Mouse (Mus musculus) liver, embryonic 12.5 days (tissue): Measurements from ENCODE around the gene Yrdc. TPM values are rescaled to one million over a fixed set of nuclear protein-coding genes. Genes with fewer than 3 reads are reported as not detected.

Source experiments
- ATAC-seq: fragments of 200-750 bp; cut with Nextera tagmentation; 2 replicates; pipeline ENCODE4 v1.8.0; 2017; ENCODE audit warnings: moderate number of reproducible peaks, mild to moderate bottlenecking, moderate library complexity
- H3K27ac ChIP-seq: fragments of 300-500 bp; sonication (generic); 2 replicates; pipeline ENCODE4 v1.5.1; 2016; ENCODE audit warnings: mild to moderate bottlenecking
- H3K27me3 ChIP-seq: fragments of 300-500 bp; sonication (generic); replicated peaks from 2 replicates; pipeline ENCODE4 v1.6.1; 2016; ENCODE audit warnings: mild to moderate bottlenecking, moderate library complexity
- H3K36me3 ChIP-seq: fragments of 300-500 bp; sonication (generic); 2 replicates; pipeline ENCODE4 v1.6.1; 2016; ENCODE audit warnings: mild to moderate bottlenecking, moderate library complexity
- H3K4me1 ChIP-seq: fragments of 300-500 bp; sonication (generic); 2 replicates; pipeline ENCODE4 v1.6.1; 2016
- H3K4me2 ChIP-seq: fragments of 300-500 bp; sonication (generic); 2 replicates; pipeline ENCODE4 v1.6.1; 2016; ENCODE audit warnings: mild to moderate bottlenecking, moderate library complexity
- H3K4me3 ChIP-seq: fragments of 300-500 bp; sonication (generic); 2 replicates; pipeline ENCODE4 v1.5.1; 2016; ENCODE audit warnings: mild to moderate bottlenecking, moderate library complexity
- H3K9ac ChIP-seq: fragments of 300-500 bp; sonication (generic); 2 replicates; pipeline ENCODE4 v1.6.1; 2016; ENCODE audit warnings: mild to moderate bottlenecking, moderate library complexity
- H3K9me3 ChIP-seq: fragments of 300-500 bp; sonication (generic); replicated peaks from 2 replicates; pipeline ENCODE4 v1.6.1; 2016; ENCODE audit warnings: mild to moderate bottlenecking, moderate library complexity
- WGBS: fragments of 180-500 bp; shearing (Covaris S2); methylation state at CpG from one replicate; pipeline ENCODE4 v1.1.7; 2016; ENCODE audit not compliant: insufficient replicate concordance; 5-methylcytosine and 5-hydroxymethylcytosine counted together
- polyA plus RNA-seq: library from polyadenylated mRNA; unstranded; fragments of >200 nt; fragmentation: Nextera tagmentation; extraction: Ambion mirVana; gene quantifications from 2 replicates; pipeline ENCODE4 v1.2.1, GENCODE M21; 2016

Gene Yrdc
- polyA plus RNA-seq, 1 experiment from 2014 or later, result 43.1 TPM

DNA sequence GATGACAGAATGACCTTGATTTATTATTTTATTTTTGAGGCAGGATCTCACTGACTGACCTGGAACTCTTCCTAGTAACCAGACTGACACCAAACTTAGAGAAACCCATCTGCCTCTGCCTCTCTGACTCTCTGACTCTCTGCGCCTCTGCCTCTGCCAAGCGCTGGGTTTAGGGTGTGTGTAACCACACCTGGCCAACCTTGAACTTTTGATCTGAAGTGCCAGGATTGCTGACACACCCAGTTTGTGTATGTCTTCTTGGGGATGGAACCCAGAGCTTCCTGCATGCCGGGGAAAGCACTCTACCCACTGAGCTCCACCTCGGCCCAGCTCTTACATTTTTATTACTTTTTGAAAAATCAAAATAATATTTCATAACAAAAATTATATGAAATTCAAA lies 31.6 kb upstream of the Yrdc start:
- no peak overlapping the region for H3K4me2 ChIP-seq
- no peaks in the 10 kb centered on the region for H3K27me3 ChIP-seq
- H3K36me3 ChIP-seq, result peaks cover 77% of the 10 kb centered on the region
- no peak for ATAC-seq
- no peak overlapping the region for H3K4me3 ChIP-seq
- WGBS, result 77% methylated on average over 4 of the region's 4 CpGs
- no peaks in the 10 kb centered on the region for H3K9me3 ChIP-seq
- peaks cover 21% of the 10 kb centered on the region for H3K4me1 ChIP-seq
- no peak overlapping the region for H3K27ac ChIP-seq
- no peak overlapping the region for H3K9ac ChIP-seq

- ATAC-seq, result no peak
- H3K4me2 ChIP-seq, result no peak overlapping the region
- H3K4me1 ChIP-seq, result no peaks in the 10 kb centered on the region
- H3K4me3 ChIP-seq, result no peak overlapping the region
- 82% methylated on average over 6 of the region's 6 CpGs for WGBS
- no peak overlapping the region for H3K9ac ChIP-seq
- H3K36me3 ChIP-seq, result peaks cover 97% of the 10 kb centered on the region
- H3K9me3 ChIP-seq, result no peaks in the 10 kb centered on the region
- no peak overlapping the region for H3K27ac ChIP-seq
- no peaks in the 10 kb centered on the region for H3K27me3 ChIP-seq
Observed at GRCm38 (mm10) chr4:124824967-124825366, 25.5 kb upstream of the Yrdc start.

GRCm38 (mm10) chr4:124825371-124825965 lies 25.0 kb upstream of the Yrdc start:
- Histone ChIP-seq H3K36me3 (peaks cover 97% of the 10 kb centered on the region), H3K27me3 (no peaks in the 10 kb centered on the region), H3K27ac (no peak overlapping the region), H3K9ac (no peak overlapping the region), H3K4me3 (no peak overlapping the region), H3K9me3 (no peaks in the 10 kb centered on the region), H3K4me1 (no peaks in the 10 kb centered on the region), H3K4me2 (no peak overlapping the region)
- 87% methylated on average over 21 of the region's 21 CpGs for WGBS
- ATAC-seq, result no peak

- Histone ChIP-seq H3K27ac (no peak overlapping the region), H3K4me2 (no peak overlapping the region), H3K36me3 (peaks cover 96% of the 10 kb centered on the region), H3K4me3 (no peak overlapping the region), H3K4me1 (no peaks in the 10 kb centered on the region), H3K9ac (no peak overlapping the region), H3K27me3 (no peaks in the 10 kb centered on the region), H3K9me3 (no peaks in the 10 kb centered on the region)
- no peak for ATAC-seq
- 71% methylated on average over 5 of the region's 5 CpGs for WGBS
Observed at GRCm38 (mm10) chr4:124829671-124830070, 20.8 kb upstream of the Yrdc start.

DNA sequence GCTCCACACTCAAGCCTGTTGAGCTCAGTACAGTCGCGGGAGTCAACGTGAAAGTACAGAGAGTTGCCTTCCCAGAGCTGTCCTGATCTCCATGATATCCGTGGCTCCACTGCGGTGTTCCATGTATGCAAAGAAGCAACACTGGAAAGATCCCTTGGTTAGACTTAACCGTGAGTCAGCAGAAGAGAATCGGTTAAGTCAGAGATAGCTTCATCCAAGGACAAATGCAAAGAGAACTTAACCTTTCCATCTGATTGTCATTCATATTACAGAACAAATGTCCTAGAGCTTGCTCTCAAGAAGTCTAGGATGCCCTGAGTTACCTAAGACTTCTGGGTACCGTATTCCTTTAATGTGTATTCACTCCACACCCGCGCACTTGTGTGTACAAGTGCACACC lies 17.7 kb upstream of the Yrdc start:
- no peak for ATAC-seq
- Histone ChIP-seq H3K9ac (no peak overlapping the region), H3K27ac (no peak overlapping the region), H3K4me2 (no peak overlapping the region), H3K4me3 (no peak overlapping the region), H3K4me1 (no peaks in the 10 kb centered on the region), H3K27me3 (no peaks in the 10 kb centered on the region), H3K36me3 (peaks cover 94% of the 10 kb centered on the region), H3K9me3 (no peaks in the 10 kb centered on the region)
- 90% methylated on average over 10 of the region's 10 CpGs for WGBS

- ATAC-seq, result no peak
- Histone ChIP-seq H3K9me3 (no peaks in the 10 kb centered on the region), H3K4me2 (no peak overlapping the region), H3K4me3 (no peak overlapping the region), H3K27me3 (no peaks in the 10 kb centered on the region), H3K36me3 (peaks cover 97% of the 10 kb centered on the region), H3K4me1 (no peaks in the 10 kb centered on the region), H3K9ac (no peak overlapping the region), H3K27ac (no peak overlapping the region)
- WGBS, result 79% methylated on average over 14 of the region's 14 CpGs
Observed at GRCm38 (mm10) chr4:124838035-124838700, 12.3 kb upstream of the Yrdc start.

DNA sequence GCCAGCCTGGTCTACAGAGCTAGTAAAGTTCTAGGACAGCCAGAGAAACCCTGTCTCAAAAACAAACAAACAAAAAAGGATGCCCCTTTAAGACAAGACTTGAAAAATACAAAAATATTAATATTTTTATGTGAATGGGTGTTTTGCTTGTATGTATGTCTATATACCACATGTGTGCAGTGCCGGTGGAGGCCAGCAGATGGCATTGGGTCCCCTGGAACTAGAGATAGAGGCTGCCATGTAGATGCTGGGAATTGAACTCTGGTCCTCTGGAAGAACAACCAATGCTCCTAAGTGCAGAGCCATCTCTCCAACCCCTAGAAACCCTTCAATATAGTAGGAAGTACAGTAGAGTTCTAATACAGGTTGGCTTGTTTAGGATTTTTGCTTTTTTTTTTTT lies 9.5 kb upstream of the Yrdc start:
- peaks cover 99% of the 10 kb centered on the region for H3K36me3 ChIP-seq
- no peak overlapping the region for H3K9ac ChIP-seq
- WGBS, result 91% methylated on average over 1 of the region's 1 CpGs
- no peaks in the 10 kb centered on the region for H3K27me3 ChIP-seq
- H3K9me3 ChIP-seq, result no peaks in the 10 kb centered on the region
- H3K4me2 ChIP-seq, result no peak overlapping the region
- H3K4me3 ChIP-seq, result no peak overlapping the region
- no peak for ATAC-seq
- no peaks in the 10 kb centered on the region for H3K4me1 ChIP-seq
- no peak overlapping the region for H3K27ac ChIP-seq

- Histone ChIP-seq H3K4me3 (no peak overlapping the region), H3K27ac (no peak overlapping the region), H3K9me3 (no peaks in the 10 kb centered on the region), H3K4me2 (no peak overlapping the region), H3K27me3 (no peaks in the 10 kb centered on the region), H3K36me3 (peaks cover 77% of the 10 kb centered on the region), H3K9ac (no peak overlapping the region), H3K4me1 (peaks cover 6% of the 10 kb centered on the region)
- WGBS, result 71% methylated on average over 11 of the region's 11 CpGs
- no peak; the same call in 1 of the 2 replicates for ATAC-seq
Observed at GRCm38 (mm10) chr4:124843493-124843892, 7.0 kb upstream of the Yrdc start.

GRCm38 (mm10) chr4:124847573-124847972 lies 2.9 kb upstream of the Yrdc start:
- Histone ChIP-seq H3K4me3 (no peak overlapping the region), H3K27me3 (no peaks in the 10 kb centered on the region), H3K4me1 (peaks cover 28% of the 10 kb centered on the region), H3K9me3 (no peaks in the 10 kb centered on the region), H3K27ac (no peak overlapping the region), H3K9ac (no peak overlapping the region), H3K4me2 (no peak overlapping the region), H3K36me3 (peaks cover 44% of the 10 kb centered on the region)
- 5% methylated on average over 8 of the region's 8 CpGs for WGBS
- ATAC-seq, result peak; percentile 45

DNA sequence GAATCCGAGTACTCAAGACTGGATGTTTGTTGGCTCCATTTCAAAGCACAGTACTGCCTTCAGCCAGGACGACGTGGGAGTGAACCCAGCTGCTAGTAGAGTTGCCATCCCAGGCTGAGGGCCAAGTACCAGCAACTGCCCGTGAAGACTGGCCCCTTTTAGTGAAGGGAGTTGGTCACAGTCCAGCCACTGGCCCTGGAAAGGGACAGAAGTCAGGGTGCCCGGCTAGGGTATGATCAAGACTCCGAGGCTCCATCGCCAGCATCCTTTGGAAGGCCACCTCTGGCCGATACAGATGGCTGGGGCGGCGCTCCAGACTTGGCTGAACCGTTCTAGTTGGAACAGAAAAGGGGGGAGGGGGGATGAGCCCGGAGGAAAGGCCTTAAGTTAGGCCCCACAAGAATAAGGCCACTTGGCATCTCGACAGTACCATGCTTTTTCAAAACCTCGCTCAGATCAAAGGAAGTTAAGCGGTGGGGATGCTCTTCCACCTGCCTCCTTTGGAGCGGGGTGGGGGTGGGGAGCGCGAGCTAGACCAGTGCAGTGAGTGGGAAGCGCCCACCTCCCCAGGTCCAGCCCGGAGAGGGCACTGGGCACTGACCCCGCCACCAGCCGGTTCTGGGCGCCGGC lies 733 bp upstream of the Yrdc start:
- 9% methylated on average over 24 of the region's 24 CpGs for WGBS
- no peaks in the 10 kb centered on the region for H3K9me3 ChIP-seq

DNA sequence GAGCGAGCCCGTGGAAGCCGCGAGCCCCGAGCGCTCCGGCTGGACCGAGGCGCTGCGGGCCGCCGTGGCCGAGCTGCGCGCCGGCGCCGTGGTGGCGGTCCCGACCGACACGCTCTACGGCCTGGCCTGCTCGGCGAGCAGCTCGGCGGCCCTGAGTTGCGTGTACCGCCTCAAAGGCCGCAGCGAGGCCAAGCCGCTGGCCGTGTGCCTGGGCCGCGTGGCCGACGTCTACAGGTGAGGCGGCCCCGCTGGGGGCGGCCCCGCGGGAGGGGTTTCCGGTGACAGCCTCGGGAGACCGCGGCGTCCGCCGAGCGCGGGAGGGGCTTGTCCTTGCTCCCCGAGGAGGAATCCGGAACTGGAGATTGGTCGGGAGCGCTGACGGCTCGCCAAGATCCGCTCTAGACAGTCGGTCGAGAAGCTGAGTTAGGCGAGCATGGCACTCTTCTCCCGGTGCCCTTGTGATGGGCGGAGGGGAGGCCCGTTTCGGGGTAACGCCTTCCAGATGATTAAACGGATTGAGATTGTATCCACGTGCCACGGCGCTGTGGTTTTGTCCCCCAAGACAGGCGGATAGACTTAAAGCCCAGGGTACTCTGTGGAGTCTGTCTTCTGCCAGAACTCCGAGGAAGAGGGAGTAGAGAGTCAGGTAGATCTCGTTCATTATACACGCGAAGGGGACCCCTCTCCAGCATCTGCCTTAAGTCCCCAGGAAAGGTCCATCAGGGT lies 617 bp downstream of the Yrdc start, which contains the start of gene 1110065P20Rik:
TSS of gene 1110065P20Rik (minus strand) at position 264 of the 726 bp plus-strand sequence.
- H3K4me3 ChIP-seq, result peak within 1 kb of the TSS; percentile 100
- peak; percentile 59 for ATAC-seq
- under 1% methylated on average over 75 of the region's 75 CpGs for WGBS

More for the DNA sequence above, 733 bp upstream of the Yrdc start:
- no peak; the same call in 1 of the 2 replicates for ATAC-seq
- Histone ChIP-seq H3K4me1 (peaks cover 34% of the 10 kb centered on the region), H3K27ac (peak overlapping the region; percentile 87), H3K4me2 (peak overlapping the region; percentile 97), H3K36me3 (peaks cover 44% of the 10 kb centered on the region), H3K4me3 (peak overlapping the region; percentile 100), H3K27me3 (no peaks in the 10 kb centered on the region), H3K9ac (peak overlapping the region; percentile 95)

GRCm38 (mm10) chr4:124856294-124856693 lies 5.8 kb downstream of the Yrdc start:
- 90% methylated on average over 8 of the region's 8 CpGs for WGBS
- H3K4me2 ChIP-seq, result no peak overlapping the region
- no peak overlapping the region for H3K27ac ChIP-seq
- H3K9me3 ChIP-seq, result no peaks in the 10 kb centered on the region
- H3K27me3 ChIP-seq, result peaks cover 22% of the 10 kb centered on the region
- H3K36me3 ChIP-seq, result peaks cover 54% of the 10 kb centered on the region
- H3K4me3 ChIP-seq, result no peak overlapping the region
- no peak for ATAC-seq
- no peak overlapping the region for H3K9ac ChIP-seq
- peaks cover 19% of the 10 kb centered on the region for H3K4me1 ChIP-seq

More for the DNA sequence above, 617 bp downstream of the Yrdc start, which contains the start of gene 1110065P20Rik:
- Histone ChIP-seq H3K4me1 (peaks cover 34% of the 10 kb centered on the region), H3K4me2 (peak within 1 kb of the TSS; percentile 97), H3K9ac (peak within 1 kb of the TSS; percentile 95), H3K27me3 (no peaks in the 10 kb centered on the region), H3K36me3 (peaks cover 43% of the 10 kb centered on the region), H3K27ac (peak within 1 kb of the TSS; percentile 87), H3K9me3 (no peaks in the 10 kb centered on the region)
